Mouse (Mus musculus) bone marrow, adult 2 months (tissue): ENCODE results near the gene Zfp423. TPM values are rescaled to one million over a fixed set of nuclear protein-coding genes. Genes with fewer than 3 reads are reported as not detected.

Experiments used
- H3K27ac ChIP-seq: fragments of 200-500 bp; 2 replicates; pipeline ENCODE4 v1.5.1; 2012; ENCODE audit warnings: low read depth, mild to moderate bottlenecking, control low read depth, inconsistent platforms, low read length; ENCODE audit not compliant: control insufficient read depth, poor library complexity, insufficient read depth
- H3K4me1 ChIP-seq: fragments of 200-500 bp; 2 replicates; pipeline ENCODE4 v1.6.1; 2011; ENCODE audit warnings: low read length; ENCODE audit not compliant: control insufficient read depth, insufficient read depth
- H3K4me3 ChIP-seq: fragments of 200-500 bp; replicated peaks from 2 replicates; pipeline ENCODE3; 2011; ENCODE audit warnings: mild to moderate bottlenecking, low read depth, low read length, control low read depth; ENCODE audit not compliant: control insufficient read depth
- CTCF ChIP-seq: fragments of 200-500 bp; IDR thresholded peaks from 2 replicates; pipeline ENCODE4 v1.5.1; 2011; ENCODE audit warnings: low read length, control low read depth; ENCODE audit not compliant: control insufficient read depth, insufficient read depth
- POLR2A ChIP-seq: fragments of 200-500 bp; IDR thresholded peaks from 2 replicates; pipeline ENCODE4 v1.6.1; 2011; ENCODE audit warnings: low read depth, mild to moderate bottlenecking, control low read depth, low read length, borderline replicate concordance; ENCODE audit not compliant: control insufficient read depth
- WGBS: fragments of 180-500 bp; shearing (Covaris S2); methylation state at CpG from one replicate; pipeline ENCODE4 v1.1.7; 2018; 5-methylcytosine and 5-hydroxymethylcytosine counted together
- polyA plus RNA-seq: library from polyadenylated mRNA; stranded (reverse); fragments of >200 nt; gene quantifications from 2 replicates; pipeline ENCODE4 v1.2.4, GENCODE M21; 2011; ENCODE audit warnings: low replicate concordance; ENCODE audit not compliant: missing spikeins, insufficient read depth, insufficient read length

The Zfp423 gene
- polyA plus RNA-seq, 1 experiment, result 1.8 TPM

DNA sequence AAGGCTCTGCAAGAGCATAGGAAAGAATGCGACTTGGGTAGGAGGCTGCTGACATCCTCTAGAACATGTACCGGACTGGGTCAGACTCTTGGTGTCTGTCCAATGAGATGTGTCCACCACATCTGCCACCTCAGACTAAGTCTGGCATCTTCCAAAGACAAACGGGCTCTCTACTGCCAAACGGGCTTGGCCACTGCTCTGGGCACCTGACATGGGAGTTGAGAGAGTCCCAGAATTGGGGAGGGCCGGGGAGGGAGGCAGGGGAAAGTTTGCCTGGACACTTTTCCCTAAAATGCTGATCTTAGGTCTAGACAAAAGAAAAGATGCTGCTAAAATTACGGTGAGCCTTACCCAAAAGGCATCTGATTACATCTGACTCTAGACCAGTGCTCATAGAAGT, 36.5 kb downstream of the Zfp423 start:
- no peaks in the 10 kb centered on the region for H3K4me1 ChIP-seq
- no peak overlapping the region for H3K4me3 ChIP-seq
- WGBS, result 72% methylated on average over 6 of the region's 6 CpGs
- no peak overlapping the region for H3K27ac ChIP-seq
- TF ChIP-seq POLR2A (no peak), CTCF (no peak)

DNA sequence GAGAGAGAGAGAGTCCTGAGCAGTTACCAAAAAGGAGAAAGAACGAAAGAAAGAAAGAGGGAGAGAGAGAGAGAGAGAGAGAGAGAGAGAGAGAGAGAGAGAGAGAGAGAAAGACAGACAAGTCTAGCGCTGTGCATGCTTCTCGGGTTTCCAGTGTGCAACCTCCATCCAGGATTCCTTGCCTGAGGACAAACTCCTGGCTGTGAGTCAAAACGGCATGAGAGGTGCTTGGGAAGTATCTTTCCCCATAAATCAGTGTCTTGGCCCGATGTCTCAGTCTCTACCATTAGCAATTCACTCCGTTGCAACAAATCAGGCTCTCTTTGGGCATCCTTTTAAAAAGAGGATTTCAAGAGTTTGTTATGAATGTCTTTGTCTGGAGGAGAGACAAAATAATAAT, 36.9 kb downstream of the Zfp423 start:
- no peaks in the 10 kb centered on the region for H3K4me1 ChIP-seq
- WGBS, result 73% methylated on average over 6 of the region's 6 CpGs
- TF ChIP-seq POLR2A, result no peak

DNA sequence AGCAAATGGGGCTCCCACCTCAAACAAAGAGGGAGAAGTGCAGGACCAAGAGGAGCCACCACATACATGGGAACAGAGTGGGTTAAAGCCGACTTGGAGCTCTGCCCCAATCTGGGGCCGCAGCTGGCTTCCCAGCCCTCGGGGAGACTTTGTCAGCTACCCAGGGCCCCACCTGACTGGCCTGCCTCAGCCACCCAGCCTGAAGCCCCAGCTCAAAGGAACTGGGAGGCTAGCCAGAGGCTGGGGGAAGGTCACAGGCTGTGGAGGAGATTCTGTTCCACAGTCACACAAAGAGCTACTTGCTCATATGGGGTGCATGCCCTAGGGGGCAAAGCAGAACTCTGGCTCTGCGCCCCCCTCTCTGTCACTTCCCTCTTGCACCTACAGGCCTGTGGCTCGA, 41.4 kb downstream of the Zfp423 start:
- TF ChIP-seq POLR2A (no peak), CTCF (no peak)
- WGBS, result 47% methylated on average over 5 of the region's 5 CpGs

More for the DNA sequence above, 36.9 kb downstream of the Zfp423 start:
- Histone ChIP-seq H3K4me3 (no peak overlapping the region), H3K27ac (no peak overlapping the region)

DNA sequence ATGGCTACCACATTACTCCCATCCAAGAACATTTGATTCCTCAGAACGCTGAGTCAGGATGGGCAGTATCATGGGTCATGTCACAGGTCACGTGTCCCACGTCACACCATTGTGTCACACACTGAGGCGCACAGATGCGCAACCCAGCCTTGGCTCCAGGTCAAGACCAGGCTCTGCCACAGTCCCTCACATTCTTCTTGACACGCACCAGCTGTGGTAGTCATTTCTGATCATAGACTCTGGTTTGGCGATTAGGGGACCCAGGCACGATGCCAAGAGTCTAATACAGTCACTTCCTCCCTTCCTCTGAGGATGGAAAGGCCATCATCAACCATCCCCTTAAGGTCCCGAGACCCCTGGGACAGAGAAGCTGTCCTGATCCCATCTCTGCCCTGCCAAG, 43.6 kb downstream of the Zfp423 start:
- WGBS, result 66% methylated on average over 9 of the region's 9 CpGs
- Histone ChIP-seq H3K4me1 (no peaks in the 10 kb centered on the region), H3K4me3 (no peak overlapping the region), H3K27ac (no peak overlapping the region)
- no peak for TF ChIP-seq POLR2A
- TF ChIP-seq CTCF, result no peak

More for the DNA sequence above, 41.4 kb downstream of the Zfp423 start:
- Histone ChIP-seq H3K27ac (no peak overlapping the region), H3K4me1 (no peaks in the 10 kb centered on the region), H3K4me3 (no peak overlapping the region)

DNA sequence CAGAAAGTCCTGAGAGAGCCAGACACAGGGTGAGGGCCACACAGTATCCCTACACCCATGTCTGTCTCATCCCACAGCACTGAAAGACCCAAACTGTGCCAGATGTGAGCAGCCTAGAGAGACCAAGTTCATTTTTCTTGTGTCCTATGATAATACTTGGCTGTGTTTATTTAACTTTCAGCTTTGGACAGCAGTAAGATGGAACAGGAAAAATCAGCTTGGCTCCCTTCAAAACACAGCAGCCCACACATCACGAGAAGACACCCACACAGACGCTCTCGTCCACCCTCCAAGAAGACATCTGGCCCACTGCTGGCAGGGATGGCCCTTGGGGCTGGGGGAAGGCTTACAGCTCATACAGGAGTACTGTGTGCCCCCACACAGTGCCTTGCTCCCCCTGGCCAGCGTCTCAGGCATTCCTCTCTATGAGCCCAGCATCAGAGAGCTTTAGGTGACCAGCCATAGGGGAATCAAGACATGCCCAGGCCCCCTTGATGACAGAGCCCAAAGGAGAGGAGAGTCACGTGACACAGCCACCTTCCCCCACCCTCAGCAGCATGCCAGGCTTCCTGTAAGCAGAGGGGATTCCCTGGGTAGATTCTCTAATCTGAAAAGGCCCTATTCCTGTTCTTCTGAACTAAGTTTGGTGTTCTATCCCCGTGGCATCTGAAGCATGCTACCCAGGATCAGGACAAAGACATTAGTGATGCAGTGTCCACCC, 45.0 kb downstream of the Zfp423 start:
- no peak overlapping the region for H3K27ac ChIP-seq
- no peak for TF ChIP-seq POLR2A
- no peak for TF ChIP-seq CTCF
- WGBS, result 46% methylated on average over 6 of the region's 6 CpGs

DNA sequence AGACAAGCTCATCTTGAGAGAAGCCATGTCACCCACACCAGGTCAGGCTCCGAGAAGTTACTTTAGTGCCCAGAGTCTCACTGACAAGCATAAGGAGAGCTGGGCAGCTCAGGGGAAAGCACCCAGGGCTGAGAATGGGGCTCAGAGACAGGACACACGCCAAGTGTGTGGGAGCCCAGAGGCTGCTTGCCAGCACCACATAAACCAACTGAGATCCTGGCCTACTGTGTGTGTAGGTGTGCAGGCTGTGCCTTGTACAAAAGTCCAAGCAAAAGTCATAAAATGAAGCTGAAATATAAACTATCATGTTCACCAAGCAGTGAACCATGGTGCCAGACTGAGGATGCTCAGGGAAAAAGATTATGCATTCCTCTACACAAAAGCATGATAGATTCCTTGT, 50.5 kb downstream of the Zfp423 start:
- Histone ChIP-seq H3K4me3 (no peak overlapping the region), H3K4me1 (no peaks in the 10 kb centered on the region), H3K27ac (no peak overlapping the region)
- TF ChIP-seq CTCF, result no peak
- TF ChIP-seq POLR2A, result no peak
- 45% methylated on average over 2 of the region's 2 CpGs for WGBS

More for the DNA sequence above, 45.0 kb downstream of the Zfp423 start:
- Histone ChIP-seq H3K4me3 (no peak overlapping the region), H3K4me1 (no peaks in the 10 kb centered on the region)

DNA sequence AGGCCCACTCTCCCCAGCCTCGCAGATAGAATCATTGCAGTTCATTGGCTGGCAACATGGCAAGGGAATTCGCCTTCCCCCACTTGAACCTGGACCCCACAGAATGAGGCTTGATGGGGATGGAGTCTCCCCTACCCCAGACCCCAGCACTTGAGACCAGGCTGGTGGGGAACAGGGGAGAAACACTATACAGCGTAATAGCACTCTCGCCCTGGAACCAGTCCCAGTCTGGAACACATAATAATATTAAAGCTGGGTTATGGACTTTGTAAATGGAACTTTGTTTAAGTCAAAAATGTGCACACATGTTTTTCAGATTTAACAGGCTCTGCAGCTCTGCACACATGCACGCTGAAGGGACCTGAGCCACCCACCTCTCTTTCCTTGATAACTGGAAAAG, 54.0 kb downstream of the Zfp423 start:
- WGBS, result 78% methylated on average over 5 of the region's 5 CpGs

DNA sequence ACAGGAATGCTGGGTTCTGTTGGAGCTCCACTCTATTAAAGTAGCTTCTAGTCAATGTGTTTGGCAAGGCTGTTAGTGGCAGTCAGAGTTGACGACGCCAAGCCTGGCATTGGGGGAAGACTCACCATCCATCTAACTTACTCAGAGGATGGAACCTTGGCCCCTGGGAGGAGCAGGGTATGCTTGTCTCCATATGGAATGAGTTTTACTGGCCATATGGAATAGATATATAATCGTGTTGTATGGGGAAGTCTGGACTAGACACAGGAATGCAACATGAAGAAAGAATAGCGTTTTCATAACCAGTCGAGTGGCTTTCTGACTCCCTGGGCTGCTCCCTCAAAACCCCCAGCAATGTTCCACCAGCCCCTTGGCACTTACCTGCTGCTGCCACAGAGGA, 55.3 kb downstream of the Zfp423 start:
- TF ChIP-seq POLR2A, result no peak
- TF ChIP-seq CTCF, result no peak
- Histone ChIP-seq H3K4me3 (no peak overlapping the region), H3K4me1 (no peaks in the 10 kb centered on the region), H3K27ac (no peak overlapping the region)
- 81% methylated on average over 5 of the region's 5 CpGs for WGBS

More for the DNA sequence above, 54.0 kb downstream of the Zfp423 start:
- no peak overlapping the region for H3K27ac ChIP-seq
- no peak overlapping the region for H3K4me3 ChIP-seq
- H3K4me1 ChIP-seq, result no peaks in the 10 kb centered on the region
- TF ChIP-seq POLR2A, result no peak
- no peak for TF ChIP-seq CTCF
